Mouse (Mus musculus): ENCODE measurements around the gene Ctdsp1. TPM values are rescaled to one million over a fixed set of nuclear protein-coding genes. Genes with fewer than 3 reads are reported as not detected.
A peak's percentile ranks its signal among the peaks of the same experiment; 100 is the strongest.

Gene Ctdsp1
- total RNA-seq, 2 experiments from 2014 or later, result 53.2 to 130 TPM

- ATAC-seq (ENCODE audit: poor library complexity, severe bottlenecking), result peak; percentile 64
These were observed 15.7 kb upstream of the Ctdsp1 start for GRCm38 (mm10) chr1:74375561-74375960.

GRCm38 (mm10) chr1:74376396-74376795 lies 14.9 kb upstream of the Ctdsp1 start:
- ATAC-seq (ENCODE audit: poor library complexity, severe bottlenecking), result no peak

DNA sequence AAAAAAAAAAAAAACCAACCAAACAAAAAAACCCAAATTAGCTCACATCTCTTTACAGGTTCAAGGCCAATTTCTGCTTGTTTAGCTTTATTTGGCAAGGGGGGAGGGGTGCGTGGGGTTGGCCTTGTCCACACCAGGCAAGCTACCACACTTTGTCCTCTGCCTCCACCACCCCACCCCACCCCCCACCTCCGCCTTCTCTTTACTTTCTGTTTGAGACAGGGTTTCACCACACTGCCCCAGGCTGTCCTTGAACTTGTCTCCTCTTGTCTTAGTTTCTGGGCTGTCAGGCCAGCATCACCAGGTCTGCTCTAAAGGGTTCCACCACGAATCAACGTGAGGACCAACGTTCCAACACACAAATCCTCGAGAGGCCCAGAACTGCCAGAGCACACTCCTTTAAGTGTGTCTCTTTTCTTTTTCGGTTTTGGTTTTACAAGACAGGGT lies 12.2 kb upstream of the Ctdsp1 start:
- no peak for ATAC-seq (ENCODE audit: poor library complexity, severe bottlenecking)

GRCm38 (mm10) chr1:74380484-74380883 lies 10.8 kb upstream of the Ctdsp1 start:
- ATAC-seq (ENCODE audit: poor library complexity, severe bottlenecking), result no peak

DNA sequence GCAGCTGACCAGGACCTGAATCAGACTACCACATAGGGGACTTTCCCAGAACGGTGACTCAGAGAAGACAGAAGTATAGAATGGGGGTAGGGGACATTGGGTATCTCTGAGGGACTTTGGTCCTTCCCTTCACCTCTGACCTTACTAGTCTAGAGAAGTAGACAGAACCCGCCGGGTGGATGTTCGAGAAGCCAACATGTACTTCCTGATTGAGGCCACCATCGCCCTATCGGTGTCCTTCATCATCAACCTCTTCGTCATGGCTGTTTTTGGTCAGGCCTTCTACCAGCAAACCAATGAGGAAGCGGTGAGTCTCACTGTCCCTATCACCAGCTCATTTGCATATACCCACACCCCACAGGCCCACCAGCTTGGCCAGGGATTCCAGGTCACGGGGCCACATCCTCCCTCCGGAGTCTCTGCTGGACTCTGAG lies 9.7 kb upstream of the Ctdsp1 start:
- peak; percentile 76 for ATAC-seq (ENCODE audit: poor library complexity, severe bottlenecking)

GRCm38 (mm10) chr1:74383385-74383784 lies 7.9 kb upstream of the Ctdsp1 start:
- ATAC-seq (ENCODE audit: poor library complexity, severe bottlenecking), result no peak

GRCm38 (mm10) chr1:74384525-74384924 lies 6.8 kb upstream of the Ctdsp1 start:
- no peak for ATAC-seq (ENCODE audit: poor library complexity, severe bottlenecking)

DNA sequence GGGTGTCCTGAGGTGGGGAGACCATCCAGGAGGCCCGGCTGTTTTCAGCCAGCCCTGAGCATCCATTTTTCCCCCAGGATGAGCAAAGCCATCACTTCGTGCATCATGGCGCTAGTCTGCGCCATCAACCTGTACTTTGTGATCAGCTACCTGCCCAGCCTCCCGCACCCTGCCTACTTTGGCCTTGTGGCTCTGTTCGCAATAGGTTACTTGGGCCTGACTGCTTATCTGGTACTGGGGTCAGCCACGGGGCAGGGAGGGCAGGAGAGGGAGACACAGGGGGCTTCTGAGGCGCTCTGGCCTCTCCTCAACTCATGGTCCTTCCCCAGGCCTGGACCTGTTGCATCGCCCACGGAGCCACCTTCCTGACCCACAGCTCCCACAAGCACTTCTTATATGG lies 6.2 kb upstream of the Ctdsp1 start:
- ATAC-seq (ENCODE audit: poor library complexity, severe bottlenecking), result no peak

DNA sequence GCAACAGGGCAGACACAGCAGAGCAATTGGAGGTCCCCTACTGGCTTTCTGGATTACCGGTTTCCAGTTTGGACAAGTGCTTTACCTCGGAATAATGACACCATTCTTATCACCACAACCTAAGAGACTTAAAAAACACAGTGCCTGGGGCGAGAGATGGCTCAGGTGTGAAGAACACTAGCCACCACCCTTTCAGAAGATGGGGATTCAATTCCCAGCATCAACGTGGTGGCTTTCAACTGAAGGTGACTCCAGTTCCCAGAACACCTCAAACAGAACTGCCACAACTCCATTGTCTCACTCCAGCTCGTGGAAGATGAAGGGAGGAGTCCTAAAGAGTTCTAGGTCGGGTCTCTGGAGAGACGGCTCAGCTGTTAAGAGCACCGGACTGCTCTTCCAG lies 5.8 kb upstream of the Ctdsp1 start:
- no peak for ATAC-seq (ENCODE audit: poor library complexity, severe bottlenecking)

DNA sequence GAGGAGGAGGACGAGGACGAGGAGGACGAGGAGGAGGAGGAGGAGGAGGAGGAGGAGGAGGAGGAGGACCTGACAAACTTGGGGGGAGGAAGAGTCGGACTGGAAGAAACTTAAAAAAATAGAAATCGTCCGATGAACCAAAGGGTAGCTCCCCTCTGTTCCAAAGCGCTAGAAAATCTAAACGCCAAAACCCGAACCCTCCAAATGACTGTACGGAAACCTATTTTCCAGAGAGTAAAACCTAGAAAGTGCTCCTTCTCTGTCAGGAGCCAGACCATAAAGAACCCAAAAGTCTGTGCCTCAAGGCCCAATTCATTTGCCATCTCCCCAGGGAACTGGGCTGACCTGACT lies 5.0 kb upstream of the Ctdsp1 start:
- ATAC-seq (ENCODE audit: poor library complexity, severe bottlenecking), result no peak

GRCm38 (mm10) chr1:74386714-74387385 lies 4.5 kb upstream of the Ctdsp1 start:
- ATAC-seq (ENCODE audit: poor library complexity, severe bottlenecking), result peak; percentile 59

GRCm38 (mm10) chr1:74387386-74387988 lies 3.8 kb upstream of the Ctdsp1 start:
- ATAC-seq (ENCODE audit: poor library complexity, severe bottlenecking), result no peak

- ATAC-seq (ENCODE audit: poor library complexity, severe bottlenecking), result no peak
These were observed 2.9 kb upstream of the Ctdsp1 start for GRCm38 (mm10) chr1:74388398-74388920.

DNA sequence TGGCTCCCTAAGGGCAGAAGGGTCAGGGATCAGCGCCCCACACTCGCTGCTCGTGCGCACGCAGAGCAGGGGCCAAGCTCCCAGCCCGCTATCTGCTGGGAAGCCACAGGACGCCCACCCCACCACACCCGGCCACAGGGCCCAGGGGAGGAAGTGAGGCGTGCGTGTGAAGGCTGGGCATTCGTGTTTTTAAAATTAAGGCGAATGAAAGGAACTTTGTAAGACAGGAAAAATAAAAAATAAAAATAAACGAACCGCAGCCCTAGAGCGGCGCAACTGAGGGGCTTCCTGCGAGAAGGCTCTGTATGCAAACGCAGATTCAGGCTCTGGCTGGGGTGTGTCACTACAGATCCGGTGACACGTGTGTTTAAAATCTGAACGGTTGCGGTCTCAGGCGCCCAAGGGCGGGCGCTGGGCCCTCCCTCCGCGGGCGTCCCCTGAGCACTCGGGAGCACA lies 1.4 kb upstream of the Ctdsp1 start:
- ATAC-seq (ENCODE audit: poor library complexity, severe bottlenecking), result no peak

GRCm38 (mm10) chr1:74390287-74390906 lies 912 bp upstream of the Ctdsp1 start:
- ATAC-seq (ENCODE audit: poor library complexity, severe bottlenecking), result peak; percentile 16

DNA sequence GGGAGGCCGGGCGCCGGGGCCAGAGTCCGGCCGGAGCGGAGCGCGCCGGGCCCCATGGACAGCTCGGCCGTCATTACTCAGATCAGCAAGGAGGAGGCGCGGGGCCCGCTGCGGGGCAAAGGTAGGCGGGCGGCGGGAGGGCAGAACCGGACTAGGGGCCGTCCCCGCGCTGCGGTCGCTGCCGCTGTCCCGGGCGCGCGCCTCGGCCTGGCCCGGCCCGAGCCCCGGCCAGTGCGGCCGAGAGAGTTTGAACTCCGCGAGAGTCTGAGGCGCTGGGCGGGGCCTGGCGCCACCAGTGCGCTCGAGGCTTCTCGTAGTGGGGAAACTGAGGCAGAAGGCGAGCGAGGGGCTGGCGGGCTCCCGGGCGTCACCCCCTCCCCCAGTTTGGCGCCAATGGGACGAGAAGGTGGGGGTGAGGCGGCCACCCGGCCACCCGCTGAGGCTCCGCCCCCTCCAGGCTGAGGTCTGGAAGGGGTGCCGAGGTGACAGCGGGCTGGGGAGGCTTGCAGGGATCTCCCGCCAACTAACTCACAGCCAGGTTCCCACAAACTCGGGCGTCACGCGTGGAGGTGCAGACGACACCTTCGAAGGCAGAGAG lies 634 bp downstream of the Ctdsp1 start:
- peak; percentile 35 for ATAC-seq (ENCODE audit: poor library complexity, severe bottlenecking)

GRCm38 (mm10) chr1:74392446-74392994 lies 1.2 kb downstream of the Ctdsp1 start:
- no peak for ATAC-seq (ENCODE audit: poor library complexity, severe bottlenecking)

GRCm38 (mm10) chr1:74393010-74393409 lies 1.7 kb downstream of the Ctdsp1 start:
- no peak for ATAC-seq (ENCODE audit: poor library complexity, severe bottlenecking)

- no peak for ATAC-seq (ENCODE audit: poor library complexity, severe bottlenecking)
These were observed 2.4 kb downstream of the Ctdsp1 start for GRCm38 (mm10) chr1:74393697-74394096.

DNA sequence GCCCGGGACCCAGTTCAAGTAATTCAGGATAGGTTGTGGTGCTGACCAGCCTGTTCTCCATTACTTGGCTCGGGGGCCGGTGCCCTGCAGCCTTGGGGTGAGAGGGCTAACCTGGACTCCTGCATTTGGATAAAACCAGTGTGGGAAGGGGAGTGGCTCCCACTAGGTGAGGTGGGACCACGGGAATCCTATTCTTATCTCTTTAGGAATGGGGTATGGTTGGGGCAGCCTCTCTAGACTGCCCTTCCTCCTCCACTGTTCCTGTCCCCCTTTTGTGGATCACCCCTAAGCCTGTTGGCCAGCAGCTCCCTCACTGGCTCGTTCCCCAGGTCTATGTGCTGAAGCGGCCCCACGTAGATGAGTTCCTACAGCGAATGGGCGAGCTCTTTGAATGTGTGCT lies 3.0 kb downstream of the Ctdsp1 start:
- no peak for ATAC-seq (ENCODE audit: poor library complexity, severe bottlenecking)

DNA sequence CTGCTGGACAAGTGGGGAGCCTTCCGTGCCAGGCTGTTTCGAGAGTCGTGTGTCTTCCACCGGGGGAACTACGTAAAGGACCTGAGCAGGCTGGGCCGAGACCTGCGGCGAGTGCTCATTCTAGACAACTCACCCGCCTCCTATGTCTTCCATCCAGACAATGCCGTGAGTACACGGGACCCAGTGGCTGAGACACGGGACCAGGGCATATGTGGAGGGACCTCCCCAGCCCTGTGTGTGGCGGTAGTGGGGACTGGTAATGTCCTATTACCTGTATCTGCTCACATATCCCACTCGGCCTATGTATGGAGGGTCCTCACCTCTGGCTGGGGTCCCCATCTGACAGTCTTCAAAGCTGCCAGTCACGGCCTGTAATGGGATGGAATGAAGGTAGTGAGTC lies 3.5 kb downstream of the Ctdsp1 start:
- no peak for ATAC-seq (ENCODE audit: poor library complexity, severe bottlenecking)
